Mouse (Mus musculus) kidney, postnatal 0 days (tissue): ENCODE measurements around the gene Tmc3. TPM values are rescaled to one million over a fixed set of nuclear protein-coding genes. Genes with fewer than 3 reads are reported as not detected.

Experiments
- ATAC-seq: fragments of 200-750 bp; cut with Nextera tagmentation; replicated peaks from 2 replicates; pipeline ENCODE4 v1.8.0; 2017; ENCODE audit warnings: low read depth, moderate number of reproducible peaks, moderate TSS enrichment, moderate library complexity; ENCODE audit not compliant: low FRiP score
- DNase-seq: peaks from one replicate; pipeline ENCODE4 v3.0.0-alpha.2; 2016; ENCODE audit warnings: low spot score
- H3K27ac ChIP-seq: fragments of 300-500 bp; sonication (generic); 2 replicates; pipeline ENCODE4 v1.5.1; 2014; ENCODE audit warnings: mild to moderate bottlenecking
- H3K27me3 ChIP-seq: fragments of 300-500 bp; sonication (generic); 2 replicates; pipeline ENCODE4 v1.6.1; 2014; ENCODE audit warnings: low read length, mixed read lengths; ENCODE audit not compliant: insufficient read depth
- H3K36me3 ChIP-seq: fragments of 300-500 bp; sonication (generic); 2 replicates; pipeline ENCODE4 v1.6.1; 2014; ENCODE audit warnings: low read length, mixed read lengths; ENCODE audit not compliant: insufficient read depth
- H3K4me1 ChIP-seq: fragments of 300-500 bp; sonication (generic); replicated peaks from 2 replicates; pipeline ENCODE4 v1.6.1; 2014; ENCODE audit warnings: antibody characterized with exemption, low read length, mixed read lengths; ENCODE audit not compliant: insufficient read depth
- H3K4me2 ChIP-seq: fragments of 300-500 bp; sonication (generic); 2 replicates; pipeline ENCODE4 v1.6.1; 2014; ENCODE audit warnings: mild to moderate bottlenecking, low read length, moderate library complexity, mixed read lengths
- H3K4me3 ChIP-seq: fragments of 300-500 bp; sonication (generic); replicated peaks from 2 replicates; pipeline ENCODE4 v1.5.1; 2014; ENCODE audit warnings: low read depth, low read length
- H3K9ac ChIP-seq: fragments of 300-500 bp; sonication (generic); 2 replicates; pipeline ENCODE4 v1.6.1; 2014; ENCODE audit warnings: low read depth, low read length
- H3K9me3 ChIP-seq: fragments of 300-500 bp; sonication (generic); replicated peaks from 2 replicates; pipeline ENCODE4 v1.6.1; 2016; ENCODE audit warnings: low read length, inconsistent platforms, mixed read lengths
- CTCF ChIP-seq: IDR thresholded peaks from 2 replicates; pipeline ENCODE4 v1.5.1; 2016; ENCODE audit warnings: antibody characterized with exemption, low read depth, mild to moderate bottlenecking, moderate library complexity
- WGBS: fragments of 180-500 bp; shearing (Covaris S2); extraction: QIAGEN DNeasy Blood & Tissue Kit; methylation state at CpG from one replicate; pipeline ENCODE4 v1.1.7; 2014; 5-methylcytosine and 5-hydroxymethylcytosine counted together
- polyA plus RNA-seq: library from polyadenylated mRNA; unstranded; fragments of >200 nt; fragmentation: Nextera tagmentation; extraction: Ambion mirVana; gene quantifications from 2 replicates; pipeline ENCODE4 v1.2.1, GENCODE M21; 2015

Gene Tmc3
- polyA plus RNA-seq, 1 experiment from 2014 or later, result 1.9 TPM

DNA sequence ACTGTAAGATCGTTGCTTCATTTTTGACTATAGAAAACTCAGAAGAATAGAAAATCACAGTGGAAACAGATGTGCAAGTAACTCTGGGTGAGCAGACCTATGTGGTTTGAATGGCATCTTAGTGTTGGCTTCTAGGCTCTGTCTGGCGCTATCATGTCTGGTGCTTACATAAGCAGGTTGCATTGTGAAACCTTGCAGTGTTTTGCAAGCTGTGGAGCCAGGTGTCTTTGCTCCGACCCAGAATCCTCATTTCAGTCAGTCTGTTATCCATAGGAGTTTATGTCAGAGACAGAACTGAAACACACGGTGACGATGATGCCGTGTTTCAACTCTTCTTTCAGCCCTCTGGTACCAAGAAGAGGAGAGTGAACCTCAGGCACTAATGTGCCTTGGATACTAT is 49.1 kb downstream of the Tmc3 start:
- peaks cover 7% of the 10 kb centered on the region for H3K36me3 ChIP-seq
- H3K9ac ChIP-seq, result no peak overlapping the region
- ATAC-seq, result no peak
- no peaks in the 10 kb centered on the region for H3K27me3 ChIP-seq
- H3K4me3 ChIP-seq, result no peak overlapping the region
- no peak for TF ChIP-seq CTCF
- H3K4me2 ChIP-seq, result no peak overlapping the region
- H3K9me3 ChIP-seq, result no peaks in the 10 kb centered on the region
- H3K27ac ChIP-seq, result no peak overlapping the region
- 87% methylated on average over 6 of the region's 6 CpGs for WGBS
- no peak for DNase-seq
- peaks cover 15% of the 10 kb centered on the region for H3K4me1 ChIP-seq

DNA sequence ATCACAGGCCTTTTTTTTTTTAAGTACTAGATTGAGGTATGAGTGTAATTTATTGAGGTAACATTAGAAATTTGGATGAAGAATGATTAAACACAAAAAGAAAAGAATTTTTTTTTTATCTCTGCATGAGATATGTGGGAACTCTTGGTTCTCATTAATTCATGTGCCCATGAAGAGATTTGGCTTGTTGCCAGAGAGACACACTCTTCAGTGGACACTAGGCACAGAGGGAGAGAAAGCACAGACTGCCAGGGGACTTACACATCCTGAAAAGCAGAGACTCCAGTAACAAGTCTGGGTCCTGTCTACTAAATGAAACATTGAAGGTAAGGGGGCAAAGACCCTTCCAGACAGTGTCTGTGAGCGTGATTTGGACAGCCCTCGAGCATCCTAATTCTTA is 51.0 kb downstream of the Tmc3 start:
- Histone ChIP-seq H3K9me3 (no peaks in the 10 kb centered on the region), H3K27me3 (no peaks in the 10 kb centered on the region), H3K4me2 (no peak overlapping the region), H3K9ac (no peak overlapping the region), H3K36me3 (peaks cover 13% of the 10 kb centered on the region), H3K4me1 (peaks cover 15% of the 10 kb centered on the region), H3K4me3 (no peak overlapping the region), H3K27ac (no peak overlapping the region)
- ATAC-seq (no peak), DNase-seq (no peak)
- no peak for TF ChIP-seq CTCF
- 93% methylated on average over 2 of the region's 2 CpGs for WGBS

DNA sequence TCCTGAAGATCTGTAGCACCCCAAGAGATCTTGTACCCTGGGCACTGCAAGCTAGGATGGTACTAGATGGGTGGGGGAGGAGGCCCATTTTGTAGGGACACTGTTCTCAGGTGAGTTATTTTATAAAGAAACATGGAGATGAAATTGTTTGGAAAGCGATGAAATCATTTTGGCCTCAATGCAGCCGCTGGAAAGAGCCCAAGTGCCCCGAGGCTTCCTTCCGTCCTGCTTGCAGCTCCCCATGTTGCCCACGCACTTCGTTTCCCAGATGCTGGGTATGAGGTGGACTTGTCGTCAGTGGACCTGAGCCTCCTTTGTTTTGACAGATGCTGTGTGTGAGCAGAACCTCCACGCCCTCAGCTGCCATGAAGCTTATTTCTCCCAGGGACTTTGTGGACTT is 51.7 kb downstream of the Tmc3 start:
- H3K4me1 ChIP-seq, result peaks cover 9% of the 10 kb centered on the region; the same call in 1 of the 2 replicates
- no peak overlapping the region for H3K4me3 ChIP-seq
- H3K27ac ChIP-seq, result no peak overlapping the region
- TF ChIP-seq CTCF, result no peak
- H3K27me3 ChIP-seq, result no peaks in the 10 kb centered on the region
- WGBS, result 86% methylated on average over 8 of the region's 8 CpGs
- H3K9me3 ChIP-seq, result no peaks in the 10 kb centered on the region
- ATAC-seq (no peak), DNase-seq (no peak)
- H3K4me2 ChIP-seq, result no peak overlapping the region
- H3K9ac ChIP-seq, result no peak overlapping the region
- H3K36me3 ChIP-seq, result peaks cover 17% of the 10 kb centered on the region

- no peaks in the 10 kb centered on the region for H3K9me3 ChIP-seq
- peak; percentile 78 for ATAC-seq
- 70% methylated on average over 8 of the region's 8 CpGs for WGBS
- DNase-seq, result no peak
- TF ChIP-seq CTCF, result no peak
- peak overlapping the region; percentile 40; the same call in 1 of the 2 replicates for H3K27ac ChIP-seq
- H3K27me3 ChIP-seq, result no peaks in the 10 kb centered on the region
- H3K36me3 ChIP-seq, result peaks cover 20% of the 10 kb centered on the region
- no peak overlapping the region for H3K4me2 ChIP-seq
- H3K9ac ChIP-seq, result no peak overlapping the region
- H3K4me3 ChIP-seq, result no peak overlapping the region
- H3K4me1 ChIP-seq, result peaks cover 5% of the 10 kb centered on the region; the same call in 1 of the 2 replicates
Measured at GRCm38 (mm10) chr7:83637781-83638583, 53.3 kb downstream of the Tmc3 start.

DNA sequence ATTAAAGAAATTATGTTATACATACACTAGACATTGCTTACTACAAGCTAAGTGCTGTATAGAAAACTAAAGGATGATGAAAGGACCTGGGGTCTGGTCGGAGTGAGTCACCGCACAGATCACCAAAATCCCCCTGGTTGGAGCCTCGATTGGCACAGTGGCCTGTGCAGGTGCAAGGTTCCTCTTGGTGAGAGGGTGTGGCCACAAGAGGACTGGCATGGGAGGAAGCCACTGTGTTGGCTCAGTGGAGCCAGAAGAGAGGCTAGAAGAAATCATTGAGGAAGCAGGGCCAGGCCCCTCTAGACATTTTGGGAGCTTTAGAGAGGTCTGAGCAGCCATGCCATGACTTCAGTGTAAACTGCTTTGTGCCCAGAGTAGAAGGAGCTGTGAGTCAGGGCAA is 54.4 kb downstream of the Tmc3 start:
- DNase-seq (no peak), ATAC-seq (no peak)
- 77% methylated on average over 3 of the region's 3 CpGs for WGBS
- Histone ChIP-seq H3K4me2 (no peak overlapping the region), H3K9ac (no peak overlapping the region), H3K27ac (no peak overlapping the region), H3K4me1 (no peaks in the 10 kb centered on the region), H3K27me3 (no peaks in the 10 kb centered on the region), H3K9me3 (no peaks in the 10 kb centered on the region), H3K36me3 (peaks cover 24% of the 10 kb centered on the region), H3K4me3 (no peak overlapping the region)
- TF ChIP-seq CTCF, result no peak

- Histone ChIP-seq H3K4me1 (no peaks in the 10 kb centered on the region), H3K4me3 (no peak overlapping the region), H3K27me3 (no peaks in the 10 kb centered on the region), H3K9me3 (no peaks in the 10 kb centered on the region), H3K27ac (no peak overlapping the region), H3K9ac (no peak overlapping the region), H3K36me3 (peaks cover 24% of the 10 kb centered on the region), H3K4me2 (no peak overlapping the region)
- WGBS, result 92% methylated on average over 5 of the region's 5 CpGs
- DNase-seq (no peak), ATAC-seq (no peak)
- TF ChIP-seq CTCF, result no peak
Measured at GRCm38 (mm10) chr7:83640581-83640980, 55.9 kb downstream of the Tmc3 start.
